Mouse (Mus musculus): ENCODE measurements around the gene Lpar1. TPM values are rescaled to one million over a fixed set of nuclear protein-coding genes. Genes with fewer than 3 reads are reported as not detected.

Lpar1 gene
- total RNA-seq, 2 experiments from 2014 or later, result 9.4 to 10.9 TPM

DNA sequence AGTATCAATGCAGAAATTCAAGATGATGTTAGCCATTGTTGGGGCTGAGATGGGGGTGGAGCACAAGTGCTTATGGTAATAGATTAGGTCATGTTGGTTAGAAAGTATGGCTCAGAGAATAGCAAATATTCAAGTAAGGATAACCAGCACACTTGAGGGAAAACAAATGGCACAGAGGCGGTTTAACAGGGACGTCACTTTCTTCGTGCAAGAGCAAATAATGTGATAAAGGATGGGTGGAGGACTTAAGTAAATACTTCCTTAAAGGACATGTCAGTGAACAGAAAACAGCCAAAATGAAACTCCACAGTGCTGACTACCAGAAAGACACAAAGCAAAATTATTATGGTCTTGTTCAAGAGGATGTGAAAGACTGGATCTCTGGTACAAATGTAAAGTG is 42.1 kb downstream of the Lpar1 start:
- intact Hi-C loops (cut with DNase I), result no loop called here
- no peak for DNase-seq

DNA sequence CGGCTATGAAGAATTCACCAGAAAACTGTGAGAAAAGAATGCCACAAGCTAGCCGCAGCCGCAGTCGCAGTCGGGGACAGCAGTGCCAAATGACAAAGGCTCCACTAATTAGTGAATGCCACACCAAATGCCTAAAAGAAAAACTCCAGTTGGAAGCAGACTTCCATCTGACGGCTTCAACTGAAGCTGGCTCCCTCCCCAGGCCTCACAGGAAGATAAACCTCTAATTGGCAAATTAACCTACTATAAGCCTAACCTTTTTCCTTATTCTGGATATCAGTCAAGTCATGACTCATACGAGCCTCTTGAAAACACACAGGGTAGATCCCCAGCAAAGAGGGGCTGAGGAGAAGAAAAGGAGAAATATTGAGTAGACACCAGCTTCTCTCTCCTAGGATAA is 44.9 kb downstream of the Lpar1 start:
- intact Hi-C loops (cut with DNase I), result no loop called here
- peak; percentile 18 to 41 for DNase-seq

DNA sequence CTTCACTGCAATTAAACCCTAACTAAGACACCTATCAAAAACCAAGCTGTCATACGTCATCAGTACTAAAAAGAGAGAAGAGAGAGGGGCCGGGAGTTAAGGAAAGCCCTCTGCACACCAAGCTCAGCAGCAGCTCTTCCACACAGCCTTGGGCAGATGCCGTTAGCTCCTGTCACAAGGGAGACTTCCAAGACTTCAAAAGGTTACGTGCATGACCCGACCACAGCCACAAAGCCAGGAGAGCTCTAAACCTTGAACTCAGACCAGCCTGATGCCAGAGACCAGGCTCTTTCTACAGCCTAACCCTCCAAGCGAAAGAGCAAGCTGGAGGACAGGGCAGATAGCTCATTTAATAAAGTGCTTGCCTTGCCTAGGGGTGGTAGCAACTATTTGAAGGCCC is 46.2 kb downstream of the Lpar1 start:
- intact Hi-C loops (cut with DNase I), result no loop called here
- no peak for DNase-seq

DNA sequence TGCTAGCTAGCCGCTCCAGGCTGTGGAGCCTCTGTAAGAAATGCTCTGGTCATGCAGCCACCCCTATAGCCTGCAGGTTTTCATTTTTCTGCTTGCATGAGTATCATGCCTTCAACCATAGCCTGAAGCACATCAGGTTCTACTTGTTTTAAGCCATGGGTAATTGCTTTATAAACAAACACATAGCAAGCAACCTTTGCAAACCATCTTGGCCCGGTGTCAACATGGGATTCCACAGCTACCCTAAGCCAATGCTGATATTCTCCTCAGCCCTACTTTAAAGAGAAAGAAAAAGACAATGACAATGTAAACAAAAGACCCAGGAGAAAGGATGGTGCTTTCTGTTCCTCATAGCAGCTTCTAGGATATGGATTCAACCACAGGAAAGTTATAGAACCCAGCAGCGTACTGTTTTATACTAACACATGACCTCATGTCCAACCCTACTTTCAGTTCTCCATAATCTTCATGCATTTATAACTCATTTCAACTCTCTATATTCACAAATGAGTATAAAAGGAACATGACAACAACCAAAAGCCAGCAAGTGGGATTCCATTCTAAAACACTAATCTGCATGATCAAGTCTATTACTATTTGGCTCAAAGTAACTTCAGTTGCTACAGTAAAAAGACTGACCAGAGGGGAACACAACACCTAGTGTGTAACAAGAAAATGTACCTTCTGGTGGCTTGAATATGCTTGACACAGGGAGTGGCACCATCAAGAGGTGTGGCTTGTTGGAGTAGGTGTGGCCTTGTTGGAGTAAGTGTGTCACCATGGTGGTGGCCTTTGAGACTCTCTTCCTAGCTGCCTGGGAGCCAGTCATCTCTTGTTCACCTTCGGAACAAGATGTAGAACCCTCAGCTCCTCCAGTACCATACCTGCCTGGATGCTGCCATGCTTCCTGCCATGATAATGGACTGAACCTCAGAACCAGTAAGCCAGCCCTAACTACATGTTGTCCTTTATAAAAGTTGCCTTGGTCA is 46.9 kb downstream of the Lpar1 start:
- no peak for DNase-seq
- intact Hi-C loops (cut with DNase I), result no loop called here

DNA sequence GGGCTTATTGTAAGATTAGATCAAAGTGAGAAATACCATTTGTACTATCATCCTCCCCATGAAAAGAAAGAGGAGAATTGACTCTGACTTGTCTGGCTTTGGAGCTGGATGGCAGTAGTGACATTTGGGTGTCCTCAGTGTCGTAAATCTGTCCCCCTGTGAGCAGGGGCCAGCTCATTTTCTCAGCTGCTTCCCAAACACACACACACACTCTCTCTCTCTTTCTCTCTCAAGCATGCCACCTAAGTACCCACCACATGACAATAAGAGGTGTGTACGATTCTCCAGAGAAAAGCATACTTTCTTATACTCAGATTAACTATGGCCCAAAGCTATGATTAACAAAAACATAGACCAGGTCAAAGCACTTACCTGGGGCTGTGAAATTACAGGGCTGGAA is 49.4 kb downstream of the Lpar1 start:
- no peak for DNase-seq
- intact Hi-C loops (cut with DNase I), result no loop called here

DNA sequence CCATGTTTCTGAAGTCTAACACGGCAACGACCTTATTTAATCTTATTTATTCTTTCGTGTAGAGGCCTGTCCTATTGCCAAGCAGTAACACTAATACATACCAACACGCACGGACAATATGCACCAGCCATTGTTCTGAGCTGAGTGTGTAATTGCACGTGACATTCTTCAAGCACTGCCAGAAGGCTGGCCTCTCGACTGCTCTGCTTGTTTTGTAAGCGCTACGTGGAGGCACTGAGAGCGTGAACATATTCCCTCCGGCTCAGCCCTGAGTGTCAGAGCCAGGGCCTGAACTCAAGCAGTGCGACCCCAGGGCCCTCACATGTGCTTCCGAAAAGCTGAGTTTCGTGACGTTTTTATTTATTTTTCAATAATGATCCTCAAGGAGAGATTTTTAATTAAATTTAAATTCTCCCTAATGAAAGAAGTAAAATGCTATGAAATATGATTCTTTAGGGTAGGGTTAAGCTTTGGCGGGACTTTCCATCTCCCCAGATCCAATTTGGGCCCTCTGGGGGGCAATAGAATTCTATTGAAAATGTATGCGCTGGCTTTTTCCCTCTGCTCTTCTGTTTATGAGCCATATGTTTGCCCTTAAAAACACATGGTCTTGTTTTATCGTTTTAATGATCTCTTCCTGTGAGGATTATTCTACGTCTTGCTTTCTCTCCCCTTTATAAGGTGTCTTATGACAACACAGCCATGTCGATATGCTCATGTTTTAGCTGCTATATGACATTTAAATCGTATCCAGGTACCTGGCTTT is 52.5 kb downstream of the Lpar1 start:
- DNase-seq, result no peak
- intact Hi-C loops (cut with DNase I), result no loop called here

DNA sequence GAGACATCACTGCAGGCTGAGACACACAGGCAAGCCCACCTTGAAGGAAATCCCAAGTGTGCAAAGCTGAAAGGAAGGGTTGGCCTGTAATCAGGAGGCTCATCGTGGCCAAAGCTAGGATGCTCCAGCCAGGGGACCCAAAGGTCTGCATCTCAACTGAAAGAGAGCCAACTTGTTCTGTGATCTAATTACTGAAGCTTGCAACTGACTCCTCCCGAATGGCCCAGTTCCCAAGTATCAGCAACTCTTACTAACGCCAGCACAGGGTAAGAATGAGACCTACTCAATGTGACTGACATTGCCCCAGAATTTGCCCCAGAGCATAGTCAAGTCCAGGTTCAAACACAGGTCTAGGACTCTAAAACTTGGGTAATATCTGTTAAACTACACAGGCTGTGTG is 53.9 kb downstream of the Lpar1 start:
- DNase-seq, result peak; percentile 22 to 36
- intact Hi-C loops (cut with DNase I), result no loop called here

DNA sequence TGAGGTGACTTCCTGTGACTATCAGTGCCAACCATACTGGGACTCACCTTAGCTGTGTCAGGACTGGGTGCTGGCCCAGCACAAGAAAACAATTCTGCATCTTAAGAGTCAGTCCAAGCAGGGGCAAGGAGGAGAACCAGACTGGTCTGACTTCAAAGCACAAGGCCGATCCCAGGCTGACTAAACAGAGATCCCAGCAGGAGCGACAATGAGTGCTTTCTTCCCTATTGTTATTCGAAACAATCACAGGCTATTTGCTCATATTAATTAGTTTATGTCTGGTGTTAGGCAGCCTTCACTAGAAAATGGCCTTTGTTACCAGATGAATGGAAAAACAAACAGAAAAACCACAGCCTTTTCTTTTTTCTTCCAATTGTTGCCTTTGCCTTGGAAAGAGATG is 54.5 kb downstream of the Lpar1 start:
- DNase-seq, result no peak
- intact Hi-C loops (cut with DNase I), result no loop called here

DNA sequence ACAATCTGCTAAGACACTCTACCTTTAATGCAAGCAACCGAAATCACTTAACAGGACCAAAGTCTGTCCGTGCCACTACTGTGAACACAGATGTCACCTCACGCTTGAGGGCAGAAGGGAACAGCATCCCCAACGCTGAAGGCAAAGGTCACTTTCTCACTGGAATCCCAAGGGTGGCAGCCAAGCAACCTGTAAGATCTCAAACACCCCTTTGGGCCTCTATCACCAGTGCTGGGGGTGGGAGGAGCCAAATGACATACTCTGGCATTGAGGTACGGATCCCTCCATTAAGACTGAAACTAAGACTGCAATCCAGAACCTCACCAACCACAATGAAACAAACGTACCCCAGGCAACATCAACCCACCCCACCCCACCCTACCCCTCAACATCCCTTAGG is 55.0 kb downstream of the Lpar1 start:
- no peak for DNase-seq
- intact Hi-C loops (cut with DNase I), result no loop called here

DNA sequence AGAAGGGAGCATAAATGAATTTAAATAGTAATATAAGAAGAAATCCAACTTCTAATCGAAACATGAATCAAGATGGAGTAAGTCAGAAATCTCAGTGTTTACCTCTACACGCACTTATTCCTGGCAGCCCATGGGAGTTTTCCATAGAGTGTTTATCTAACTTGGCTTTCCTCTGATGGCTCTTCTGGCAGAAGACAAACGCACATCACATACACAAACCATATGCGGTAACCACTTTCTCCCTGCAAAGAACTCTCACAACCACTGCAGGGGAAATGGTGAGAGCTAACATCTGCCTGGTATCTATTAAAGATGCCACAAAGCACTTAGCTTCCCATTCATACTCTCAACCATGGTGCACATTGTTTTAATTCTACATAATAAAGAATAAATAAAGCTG is 56.4 kb downstream of the Lpar1 start:
- no peak for DNase-seq
- intact Hi-C loops (cut with DNase I), result no loop called here

DNA sequence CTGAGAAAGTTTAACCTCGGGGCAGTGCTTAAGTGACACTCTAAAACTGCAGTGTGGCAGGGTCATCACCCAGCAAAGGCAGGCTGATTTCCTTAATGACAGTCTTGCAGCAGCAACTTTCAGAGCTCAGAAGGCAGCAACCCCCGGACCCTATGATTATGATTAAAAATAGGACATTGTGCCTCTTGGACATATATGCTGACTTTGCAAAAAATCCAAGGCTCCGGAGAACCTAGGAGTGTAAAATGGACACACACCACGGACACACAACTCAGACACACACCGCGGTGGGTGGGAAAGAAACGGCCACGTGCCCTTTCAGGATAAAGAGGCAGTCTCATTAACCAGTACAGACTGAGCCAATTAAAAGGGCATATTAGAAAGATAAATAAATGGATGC is 57.0 kb downstream of the Lpar1 start:
- intact Hi-C loops (cut with DNase I), result no loop called here
- no peak for DNase-seq

DNA sequence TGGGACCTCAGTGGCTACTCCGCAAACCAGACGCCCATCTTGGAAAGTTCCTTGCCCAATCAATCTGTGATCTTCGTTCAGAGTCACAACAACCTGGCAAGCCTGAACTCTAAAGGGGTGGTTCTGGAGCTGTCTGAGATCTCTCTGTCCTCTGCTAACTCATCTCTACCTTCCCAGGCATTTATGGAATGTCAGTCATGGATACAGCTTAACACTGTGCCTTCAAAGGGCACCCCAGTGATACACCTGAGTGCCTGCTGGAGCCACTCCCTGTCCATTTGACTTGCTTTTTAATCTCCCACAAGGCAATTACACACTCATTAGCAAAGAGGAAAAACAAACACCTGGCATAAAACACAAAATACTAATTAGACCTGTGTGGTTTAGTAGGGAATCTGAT is 62.0 kb downstream of the Lpar1 start:
- intact Hi-C loops (cut with DNase I), result no loop called here
- no peak for DNase-seq

DNA sequence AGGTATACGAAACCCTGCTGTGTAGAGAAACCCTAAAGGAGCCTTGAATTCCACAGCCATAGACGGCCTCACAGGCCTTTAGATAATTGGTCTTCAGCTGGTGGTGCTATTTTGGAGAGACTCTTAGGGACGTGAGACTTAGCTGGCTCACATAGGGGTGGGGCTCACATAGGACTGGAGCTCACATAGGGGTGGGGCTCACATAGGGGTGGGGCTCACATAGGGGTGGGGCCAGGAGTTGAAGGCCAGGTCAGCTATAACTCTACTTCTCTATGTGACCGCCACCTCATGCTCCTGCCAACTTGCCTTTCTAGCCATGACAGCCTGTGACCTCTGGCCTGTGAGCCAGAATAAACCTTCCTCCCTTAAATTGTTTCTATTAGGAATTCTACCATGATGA is 63.3 kb downstream of the Lpar1 start:
- no peak for DNase-seq
- intact Hi-C loops (cut with DNase I), result no loop called here

DNA sequence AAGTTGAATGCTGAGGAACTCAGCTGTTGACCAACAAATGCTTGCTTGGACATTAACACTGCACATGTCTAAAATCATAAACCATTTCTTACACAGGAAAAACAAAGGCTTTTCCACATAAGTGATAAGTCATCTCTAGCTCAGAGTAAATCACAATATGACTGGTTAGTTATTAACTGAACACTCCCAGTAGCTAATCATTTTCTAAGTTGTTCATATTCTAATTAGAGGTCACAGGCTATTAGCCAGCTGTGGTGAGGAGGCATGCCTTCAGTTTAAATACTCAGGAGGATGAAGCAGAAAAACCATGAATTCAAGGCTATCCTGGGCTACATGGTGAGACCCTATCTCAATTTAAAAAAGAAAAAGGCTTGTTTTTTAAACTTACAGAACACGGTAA is 75.1 kb downstream of the Lpar1 start:
- intact Hi-C loops (cut with DNase I), result no loop called here

DNA sequence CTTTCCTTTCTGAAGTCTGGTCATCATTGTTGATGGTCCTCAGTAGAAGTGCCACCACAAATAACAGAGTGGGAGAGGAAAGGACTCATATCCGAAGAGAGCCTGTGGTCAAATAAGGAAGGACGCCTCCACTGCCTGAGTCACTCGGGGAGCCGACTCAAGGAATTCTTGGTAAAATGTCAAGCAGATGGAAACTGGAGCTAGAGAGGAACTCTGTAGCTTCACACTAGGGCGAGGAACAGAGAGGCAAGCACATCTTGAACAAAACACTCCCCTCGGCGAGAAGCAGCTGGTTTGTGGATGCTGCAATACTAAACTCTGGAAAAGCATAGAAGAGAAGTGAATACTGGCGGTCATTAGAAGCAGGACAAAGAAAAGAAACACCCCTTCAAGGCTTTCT is 76.0 kb downstream of the Lpar1 start:
- intact Hi-C loops (cut with DNase I), result no loop called here
- DNase-seq, result peak; percentile 12 to 21

More for the DNA sequence above, 75.1 kb downstream of the Lpar1 start:
- no peak for DNase-seq

DNA sequence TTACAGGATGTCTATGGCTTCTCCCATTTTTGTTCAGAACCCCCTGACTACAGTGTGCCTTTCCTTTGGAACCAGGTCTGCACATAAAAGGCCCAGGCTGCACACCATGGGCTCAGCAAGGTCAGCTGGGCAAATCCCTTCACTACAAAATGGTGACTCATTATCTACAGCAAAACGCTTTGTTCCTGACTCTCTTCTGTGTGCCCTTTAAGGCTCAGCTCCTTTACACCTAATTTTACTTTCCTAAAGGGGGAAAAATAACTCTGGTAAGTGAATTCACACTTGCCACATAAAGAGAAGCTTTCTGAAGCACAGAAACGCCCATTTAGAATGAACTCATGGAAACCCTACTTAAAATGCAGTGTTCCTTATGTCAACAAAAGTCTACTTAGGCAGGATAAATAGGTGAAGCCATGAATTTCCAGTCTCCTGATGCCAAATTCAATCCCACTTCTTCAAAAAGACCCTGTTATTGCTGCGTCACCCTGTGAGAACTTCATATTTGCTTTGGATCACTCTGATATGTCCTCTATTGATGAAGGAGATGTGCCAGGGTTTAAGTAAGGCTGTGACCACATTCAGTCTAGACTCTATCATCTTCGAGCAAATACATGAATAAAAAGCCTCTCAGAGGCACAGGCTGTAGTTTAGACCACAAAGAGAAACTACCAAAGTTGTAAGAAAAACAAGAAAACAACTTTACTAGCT is 82.3 kb downstream of the Lpar1 start:
- DNase-seq, result no peak

DNA sequence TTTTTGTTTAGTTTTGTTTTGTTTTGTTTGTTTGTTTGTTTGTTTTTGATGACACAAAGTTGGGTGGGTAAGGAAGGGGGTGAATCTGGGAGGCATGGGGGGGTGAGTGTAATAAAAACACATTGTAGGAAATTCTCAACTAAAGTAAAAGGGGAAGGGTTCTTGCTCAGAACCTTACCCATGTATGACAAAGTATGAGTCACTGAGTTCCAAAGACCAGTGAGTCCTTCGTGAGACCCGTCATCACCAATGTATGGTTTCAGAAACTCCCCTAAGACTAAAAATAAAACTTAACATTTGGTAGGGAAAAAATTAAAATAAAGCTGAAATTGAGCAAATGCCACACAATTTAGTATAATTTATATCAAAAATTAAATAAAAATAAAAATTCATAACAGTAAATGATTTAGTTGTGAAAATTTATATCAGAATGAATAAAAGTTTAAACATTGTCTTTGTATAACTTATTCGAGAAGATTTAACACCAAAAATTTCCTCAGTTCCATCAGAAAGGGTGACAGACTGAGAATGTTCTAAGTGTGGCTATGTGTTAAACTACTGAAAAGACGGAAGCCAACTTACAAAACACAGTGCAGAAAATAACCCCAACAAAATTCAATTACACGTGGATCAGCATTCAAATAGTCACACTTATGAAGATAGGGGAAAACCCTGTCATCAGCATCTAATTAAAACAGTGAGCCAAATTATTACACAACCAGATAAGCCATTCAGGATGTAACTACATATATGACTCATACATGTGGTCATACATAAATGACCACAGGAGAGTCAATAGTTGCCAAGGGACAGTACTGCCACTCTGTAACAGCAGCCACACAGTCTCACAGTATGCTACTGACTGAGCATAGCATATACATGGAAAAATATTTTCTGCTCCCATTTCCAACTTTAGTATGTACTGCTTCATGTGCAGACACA is 83.8 kb downstream of the Lpar1 start:
- intact Hi-C loops (cut with DNase I), result no loop called here
- DNase-seq, result no peak

More for the DNA sequence above, 82.3 kb downstream of the Lpar1 start:
- intact Hi-C loops (cut with DNase I), result no loop called here

DNA sequence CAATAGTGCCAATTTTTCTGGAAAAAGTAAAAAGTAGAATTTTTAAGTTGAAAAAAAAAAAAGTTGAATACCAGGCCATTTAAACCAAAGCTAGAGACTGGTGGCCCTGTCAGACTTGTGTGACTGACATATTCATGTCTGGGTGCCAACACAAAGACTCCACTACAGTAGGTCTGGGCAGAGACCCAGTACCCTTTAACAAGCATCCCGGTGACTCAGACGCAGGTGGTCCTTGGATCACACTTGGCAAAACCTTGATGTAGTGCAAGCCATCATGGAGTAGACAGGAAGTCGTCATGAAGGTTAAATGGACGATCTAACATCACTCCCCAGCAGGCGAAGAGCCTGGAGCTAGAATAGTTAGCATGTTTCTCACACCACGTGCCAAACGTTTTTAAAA is 84.7 kb downstream of the Lpar1 start:
- intact Hi-C loops (cut with DNase I), result no loop called here

DNA sequence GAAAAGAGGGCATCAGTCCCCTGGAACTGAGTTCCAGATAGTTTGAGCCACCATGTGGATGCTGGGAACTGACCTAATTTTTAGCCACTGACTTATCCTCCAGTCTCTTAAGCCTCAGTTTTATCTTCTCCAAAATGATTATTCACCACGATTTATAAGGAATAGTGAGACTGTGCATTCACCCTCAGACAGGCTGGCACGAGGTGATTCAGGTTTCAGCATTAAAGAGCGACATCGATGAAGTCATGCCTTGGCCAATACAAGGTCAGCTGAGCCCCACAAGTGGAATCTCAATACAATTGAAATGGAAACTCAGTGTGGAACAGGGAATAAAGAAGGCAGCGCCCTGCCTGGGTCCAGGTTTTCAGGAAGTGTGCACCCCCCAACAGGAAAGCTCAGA is 88.1 kb downstream of the Lpar1 start:
- intact Hi-C loops (cut with DNase I), result no loop called here
- DNase-seq, result no peak

More for the DNA sequence above, 84.7 kb downstream of the Lpar1 start:
- no peak for DNase-seq

Measured in heart, postnatal 36 days (tissue).